Mouse (Mus musculus) liver, adult 2 months (tissue): Measurements from ENCODE around the gene Pnpla5.

ENCODE experiments used
- CTCF ChIP-seq: fragments of 200-500 bp; IDR thresholded peaks from 2 replicates; pipeline ENCODE4 v1.5.1; 2011; ENCODE audit warnings: low read depth, low read length, control low read depth
- POLR2A ChIP-seq: fragments of 200-500 bp; IDR thresholded peaks from 2 replicates; pipeline ENCODE4 v1.6.1; 2011; ENCODE audit warnings: low read length, control low read depth; ENCODE audit not compliant: insufficient read depth; ENCODE audit errors: extremely low read depth

DNA sequence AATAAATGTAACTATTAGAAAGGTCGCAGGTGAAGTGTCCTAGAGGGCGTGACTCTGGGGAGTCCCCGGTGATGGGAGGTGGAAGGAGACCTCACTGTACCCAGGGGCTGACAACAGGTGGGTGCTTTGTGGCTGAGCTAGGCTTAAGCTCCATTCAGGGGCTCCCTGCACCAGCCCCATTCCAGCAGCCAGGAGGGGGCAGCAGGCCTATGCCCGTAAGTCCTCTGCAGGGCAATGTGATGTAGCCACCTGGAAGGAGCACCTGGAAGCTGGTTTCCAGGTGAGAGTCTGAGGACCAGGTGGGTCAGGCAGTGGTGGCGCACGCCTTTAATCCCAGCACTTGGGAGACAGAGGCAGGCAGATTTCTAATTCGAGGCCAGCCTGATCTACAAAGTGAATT lies 1.1 kb upstream of the Pnpla5 start:
- TF ChIP-seq CTCF (peak; percentile 61), POLR2A (no peak)
